Mouse (Mus musculus) monocyte, adult 2 months (primary cell): ENCODE data around the gene Lrrc7.

Experiments used
- DNase-seq, 2 experiments: peaks; one replicate each; pipeline ENCODE4 v3.0.0; 2022; ENCODE audit warnings: low spot score in 2 of 2, low read depth in 1 of 2

Lrrc7 gene

DNA sequence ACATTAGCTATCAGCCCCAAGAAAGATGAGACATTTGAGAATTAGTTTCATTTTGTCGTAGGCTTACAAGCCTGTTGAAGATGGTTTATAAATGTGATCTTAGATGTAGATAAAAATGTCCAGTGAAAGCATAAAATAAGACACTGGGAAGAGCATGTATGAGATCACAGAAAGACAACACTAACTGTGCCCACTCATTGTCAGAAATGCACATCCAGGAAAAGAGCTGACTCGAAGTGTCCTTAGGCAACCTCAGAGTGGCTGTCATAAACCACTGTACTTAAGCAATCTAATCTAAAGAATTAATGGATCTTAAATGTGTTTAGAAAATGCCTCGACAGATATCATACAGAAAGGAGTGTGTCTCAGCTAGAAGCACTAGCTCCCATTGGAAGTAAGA lies 196.2 kb downstream of the Lrrc7 start:
- no peak for DNase-seq

DNA sequence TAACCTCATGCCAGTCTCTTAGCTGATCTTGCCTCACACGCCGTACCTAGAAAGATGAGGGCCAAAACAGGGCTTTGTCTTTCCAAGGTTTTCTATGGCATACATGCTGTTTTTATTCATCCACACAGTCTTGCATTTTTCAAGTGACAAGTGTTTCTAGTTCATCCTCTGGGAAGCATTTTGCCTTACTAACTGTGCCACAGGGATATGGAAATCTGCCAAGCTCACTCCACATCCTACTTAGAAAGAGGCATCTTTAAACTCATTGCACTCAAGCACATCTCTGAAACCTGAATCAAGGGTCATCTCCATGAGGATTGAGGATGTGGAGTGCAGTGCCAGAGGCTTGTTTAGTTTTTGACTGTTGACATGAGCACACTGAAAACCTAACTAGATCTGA lies 199.9 kb downstream of the Lrrc7 start:
- DNase-seq, result no peak

DNA sequence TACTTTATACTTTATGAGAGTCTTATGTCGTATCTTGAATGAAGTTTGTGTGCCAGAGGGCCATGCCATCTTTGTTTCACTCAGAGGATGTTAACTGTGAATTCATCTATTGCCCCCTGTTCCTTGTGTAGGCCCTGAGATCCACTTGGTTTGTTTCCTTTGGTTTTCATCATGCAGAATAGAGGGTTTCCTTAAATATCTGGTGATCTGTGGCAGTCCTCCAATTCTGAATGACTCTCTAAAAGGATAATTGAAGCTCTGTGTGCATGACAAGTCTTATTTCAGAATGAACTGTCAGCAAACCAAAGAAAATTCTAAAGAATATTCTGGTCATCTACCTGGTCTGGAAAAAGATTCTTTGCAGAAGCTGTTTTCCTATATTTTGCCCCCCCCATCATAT lies 205.3 kb downstream of the Lrrc7 start:
- DNase-seq, result no peak

DNA sequence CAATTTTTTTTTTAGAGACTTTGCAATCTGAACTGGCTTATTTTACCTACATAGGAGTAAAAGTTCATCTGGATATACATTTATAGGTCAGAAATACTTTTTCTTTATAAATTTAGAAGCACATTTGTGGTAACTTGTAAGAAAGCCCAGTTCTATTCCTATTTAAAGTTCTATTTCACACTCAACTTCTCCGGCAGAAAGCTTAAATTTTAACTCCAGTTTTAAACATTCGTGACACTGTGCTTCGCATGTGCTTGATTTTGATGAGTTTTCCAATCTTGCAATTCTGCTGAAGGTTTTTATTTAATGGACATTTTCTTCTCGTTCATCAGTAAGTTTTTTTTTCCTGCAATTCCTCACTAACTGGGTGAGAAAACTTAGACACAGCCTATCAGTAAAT lies 205.8 kb downstream of the Lrrc7 start:
- no peak for DNase-seq

DNA sequence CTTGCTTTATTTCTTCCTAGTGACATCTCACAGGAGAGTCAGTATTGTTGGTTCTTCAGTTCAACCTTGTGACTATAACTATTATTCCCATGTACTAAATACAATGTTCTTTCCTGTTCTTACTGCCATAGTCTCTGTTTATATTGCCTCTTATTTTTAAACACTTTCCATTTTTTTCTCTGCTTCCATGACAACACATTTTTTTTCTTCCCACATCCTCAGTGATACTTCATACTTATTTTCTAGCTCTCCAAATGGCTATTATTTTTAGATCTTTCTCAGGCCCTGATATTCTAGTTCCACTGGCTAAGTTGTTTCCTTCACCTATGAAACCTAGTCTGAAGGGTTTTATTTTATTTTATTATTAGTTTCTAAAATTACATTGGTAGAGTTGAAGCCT lies 221.2 kb downstream of the Lrrc7 start:
- no peak for DNase-seq

DNA sequence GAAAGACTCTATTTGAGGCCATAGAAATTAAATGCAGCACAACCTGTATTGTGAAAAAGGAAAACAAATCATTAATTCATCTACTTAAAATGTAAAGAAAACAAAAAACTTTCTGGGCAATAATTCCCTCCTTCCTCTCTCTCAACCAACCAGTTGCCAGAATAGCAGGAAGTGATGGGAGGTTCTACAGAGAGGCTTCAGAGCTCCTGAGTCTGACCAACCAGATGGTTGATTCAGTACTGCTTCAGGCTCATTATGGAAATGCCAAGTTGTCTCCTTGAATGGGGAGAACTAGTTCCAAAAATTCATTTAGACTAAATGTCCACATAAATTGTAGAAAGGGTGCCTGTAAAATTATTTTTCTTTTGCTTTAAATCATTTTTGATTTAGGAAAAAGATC lies 231.9 kb downstream of the Lrrc7 start:
- no peak for DNase-seq

DNA sequence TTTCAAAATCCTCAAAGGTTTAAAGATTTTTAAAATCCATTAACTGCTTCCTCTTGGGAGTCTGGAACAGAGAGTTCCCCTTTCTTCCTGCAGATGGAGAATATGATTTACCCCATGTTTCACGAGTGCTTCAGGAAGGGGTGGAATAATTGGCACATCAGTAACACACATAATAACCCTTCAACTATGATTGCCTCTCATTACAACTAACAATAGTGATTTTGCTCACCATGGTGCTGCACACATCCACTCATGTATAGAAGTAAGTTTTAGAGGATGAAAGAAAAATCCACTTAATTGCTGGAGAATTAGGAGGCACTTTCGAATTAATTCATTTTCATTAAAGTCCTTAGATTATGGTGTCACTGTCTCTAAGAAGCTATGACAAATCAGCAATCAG lies 251.6 kb downstream of the Lrrc7 start:
- DNase-seq, result no peak

DNA sequence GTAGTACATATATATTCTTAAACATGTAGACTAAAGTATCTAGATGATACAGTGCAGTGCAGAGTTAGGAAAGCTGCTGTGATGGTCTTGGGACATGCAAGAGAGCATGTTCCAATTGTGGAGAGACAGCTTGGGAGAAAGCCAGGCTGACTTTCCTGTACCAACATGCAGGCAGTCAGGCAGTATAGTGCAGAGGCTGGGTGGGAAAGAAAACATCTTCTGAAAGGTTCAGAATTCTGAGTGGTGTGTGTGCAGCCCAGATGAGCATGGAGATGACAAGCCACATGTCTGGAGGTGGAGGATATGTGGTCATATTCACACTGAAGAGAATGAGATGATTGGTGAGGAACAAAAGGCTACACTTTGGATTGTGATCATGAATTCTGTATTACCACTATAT lies 254.6 kb downstream of the Lrrc7 start:
- no peak for DNase-seq

DNA sequence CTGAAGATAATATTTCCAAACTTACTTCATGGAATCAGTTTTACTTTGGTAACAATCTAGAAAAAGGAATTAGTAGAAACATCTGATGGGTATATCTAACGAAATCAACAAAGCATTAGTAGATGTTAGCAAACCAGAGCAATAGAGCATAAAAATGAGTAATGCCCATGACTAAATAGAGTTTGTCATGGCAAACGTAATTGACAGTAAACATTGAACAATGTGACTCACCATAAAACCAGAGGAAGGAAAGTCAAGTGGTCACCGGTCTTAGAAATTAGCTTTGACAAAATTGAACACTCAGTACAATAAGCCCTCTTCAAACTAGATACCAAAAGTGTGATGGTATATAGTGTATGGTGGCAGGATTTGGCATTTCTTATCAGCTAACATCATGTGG lies 263.3 kb downstream of the Lrrc7 start:
- DNase-seq, result no peak

DNA sequence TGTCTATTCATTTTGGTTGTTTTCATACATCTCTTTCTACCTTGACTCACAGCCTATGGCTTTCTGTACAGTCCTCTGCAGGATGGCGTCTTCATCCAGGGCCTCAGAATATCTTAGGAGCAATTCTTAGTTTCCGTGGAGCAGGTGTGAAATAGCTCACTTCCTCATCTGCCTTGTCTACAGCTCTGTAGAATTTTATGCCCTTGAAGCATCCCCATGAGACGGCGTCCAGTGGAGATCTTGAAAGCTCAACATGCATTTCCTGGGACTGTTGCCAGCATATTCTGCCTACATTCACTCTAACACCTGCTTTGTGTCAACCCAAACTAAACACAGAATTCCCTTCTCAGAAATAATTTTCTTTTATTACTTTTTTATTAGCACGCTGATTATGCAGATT lies 267.0 kb downstream of the Lrrc7 start:
- DNase-seq, result no peak

DNA sequence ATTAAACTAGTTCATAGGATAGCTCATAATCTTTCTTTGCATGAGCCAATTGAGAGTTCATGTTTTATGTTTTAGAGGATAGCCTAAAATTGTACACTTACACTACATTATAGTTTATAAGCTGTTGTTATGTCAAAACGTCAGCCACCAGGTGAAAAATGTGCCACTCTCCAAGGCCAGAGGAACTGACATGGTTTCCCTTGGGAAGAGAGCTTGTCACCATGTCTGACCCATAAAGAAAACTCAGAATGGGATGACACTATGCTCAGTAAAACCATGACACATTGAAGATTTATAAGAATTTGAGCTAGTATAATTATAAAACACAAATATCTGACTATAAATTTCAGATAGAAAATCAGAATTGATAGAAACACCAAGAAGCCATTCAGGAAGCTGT lies 277.6 kb downstream of the Lrrc7 start:
- DNase-seq, result no peak

DNA sequence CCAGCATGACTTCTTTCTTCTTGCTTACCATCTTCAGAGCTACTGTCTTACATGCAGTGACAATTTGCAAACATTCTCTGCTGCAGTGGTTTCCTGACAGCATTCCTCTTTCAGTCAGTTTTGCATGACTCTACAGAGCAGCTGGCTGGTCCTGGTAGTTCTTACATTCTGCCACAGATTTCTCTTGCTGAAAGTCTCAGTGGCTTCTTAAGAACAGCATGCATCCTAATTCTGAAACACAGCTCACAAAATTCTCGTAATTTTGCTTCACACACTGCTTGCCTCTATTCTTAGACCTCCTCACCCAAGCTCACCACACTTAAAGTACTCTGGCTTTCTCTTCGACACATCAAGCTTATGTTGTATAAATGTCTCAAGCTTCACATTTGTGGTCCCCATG lies 283.4 kb downstream of the Lrrc7 start:
- DNase-seq, result no peak

DNA sequence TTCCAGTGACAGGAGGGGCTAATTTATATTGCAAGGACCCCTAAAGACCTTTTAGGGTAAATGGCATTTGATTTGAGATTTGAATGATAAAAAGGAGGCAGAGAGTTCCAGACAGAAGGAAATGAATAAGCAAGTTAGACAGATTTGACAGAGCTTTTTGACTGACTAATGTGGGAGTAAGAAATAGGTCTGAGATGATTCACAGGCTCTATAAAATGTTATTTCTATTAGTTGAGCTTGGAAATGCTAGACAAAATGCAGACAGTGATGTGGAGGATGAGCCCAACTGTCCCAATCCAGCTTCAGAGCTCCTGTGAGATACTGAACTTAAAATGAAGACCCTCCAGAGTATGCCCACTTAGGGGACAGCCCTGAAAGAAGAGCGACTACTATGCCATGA lies 289.3 kb downstream of the Lrrc7 start:
- DNase-seq, result no peak

DNA sequence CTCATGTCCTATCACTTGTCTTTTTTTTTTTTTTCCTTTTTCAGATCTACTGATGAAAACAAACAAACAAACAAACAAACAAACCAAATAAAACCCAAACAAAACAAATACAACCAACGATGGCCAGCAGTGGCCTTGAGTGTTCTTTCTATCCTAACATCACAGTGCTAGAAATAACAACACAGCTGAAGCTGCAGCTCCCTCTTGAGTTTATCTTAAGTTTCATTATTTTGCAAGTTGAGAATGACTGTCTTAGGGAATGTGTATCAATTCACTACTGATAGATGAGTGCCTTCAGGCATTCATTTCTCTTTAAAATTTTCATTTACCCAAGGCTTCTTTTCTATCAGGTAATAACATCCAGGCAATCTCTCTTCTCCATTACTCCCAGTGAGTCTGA lies 291.1 kb downstream of the Lrrc7 start:
- no peak for DNase-seq

DNA sequence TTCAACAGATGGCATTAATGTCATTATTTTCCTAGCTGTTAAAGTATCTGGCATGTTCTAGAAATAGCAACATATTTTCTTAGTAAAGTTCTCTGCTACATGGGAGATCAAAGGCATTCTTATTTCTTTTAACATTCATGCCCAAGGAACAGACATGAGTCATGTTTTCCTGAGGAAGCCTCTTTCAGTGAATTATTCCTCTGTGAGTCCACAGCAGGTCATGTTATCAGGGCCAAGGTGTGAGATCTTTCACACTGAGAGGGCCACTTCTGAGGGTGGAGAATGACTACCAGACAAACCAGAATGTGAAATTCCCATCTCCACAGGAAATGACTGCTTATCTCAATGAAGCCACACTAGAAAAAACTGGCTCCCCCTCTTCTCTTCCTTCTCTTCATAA lies 309.4 kb downstream of the Lrrc7 start:
- DNase-seq, result no peak

DNA sequence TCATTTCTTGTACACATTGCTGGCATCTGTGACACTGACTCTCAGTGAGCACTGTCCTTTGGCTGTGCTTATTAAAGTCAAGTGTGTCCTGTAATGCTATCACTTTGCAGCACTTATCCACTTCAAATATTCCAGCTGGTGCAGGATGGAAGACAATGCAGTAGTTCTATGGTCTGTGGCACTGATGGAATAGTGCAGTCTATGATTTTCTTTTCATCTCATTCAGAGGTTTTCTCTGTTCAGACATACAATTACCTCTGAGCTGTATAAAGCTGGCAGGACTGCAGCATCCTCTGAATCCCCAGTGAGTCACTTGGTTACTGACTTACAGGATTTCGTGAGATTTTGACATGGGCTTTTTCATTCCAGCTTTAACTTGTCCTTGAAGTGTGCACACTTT lies 314.3 kb downstream of the Lrrc7 start:
- DNase-seq, result no peak

DNA sequence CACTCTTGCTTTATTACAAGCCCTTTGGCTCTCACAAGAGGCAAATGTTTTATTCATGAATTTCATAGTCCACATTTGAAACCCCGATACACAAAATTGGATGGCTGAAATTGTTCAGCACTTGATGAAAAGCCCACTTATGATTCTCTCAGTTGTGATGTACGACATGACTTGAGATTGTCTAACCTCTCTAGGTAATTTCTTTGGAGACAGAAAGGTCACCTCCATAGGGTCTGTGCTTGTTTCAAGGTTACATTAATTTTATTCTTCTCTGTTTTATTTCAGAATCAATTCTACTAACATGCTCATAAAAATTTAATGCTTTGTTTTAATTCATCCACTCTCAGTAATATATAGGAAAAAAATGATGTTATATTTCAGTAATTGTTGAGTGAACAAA lies 351.4 kb downstream of the Lrrc7 start:
- no peak for DNase-seq

DNA sequence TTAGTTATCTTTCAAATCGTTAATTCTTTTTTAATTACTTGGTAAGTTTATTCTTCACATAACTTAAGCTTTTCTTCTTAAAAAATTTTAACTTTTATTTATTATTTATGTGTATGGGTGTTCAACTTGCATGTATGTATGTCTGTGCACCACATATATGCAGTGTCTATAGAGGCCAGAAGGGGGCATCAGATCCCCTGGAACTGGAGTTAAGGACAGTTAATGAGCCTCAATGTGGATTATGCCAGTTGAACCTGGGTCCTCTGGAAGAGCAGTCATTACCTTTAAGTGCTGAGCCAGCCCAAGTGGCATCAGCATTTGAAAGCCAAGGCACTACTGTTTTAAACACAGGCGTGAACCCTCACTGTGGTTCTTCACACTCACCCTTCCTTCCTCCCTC lies 352.0 kb downstream of the Lrrc7 start:
- DNase-seq, result no peak

DNA sequence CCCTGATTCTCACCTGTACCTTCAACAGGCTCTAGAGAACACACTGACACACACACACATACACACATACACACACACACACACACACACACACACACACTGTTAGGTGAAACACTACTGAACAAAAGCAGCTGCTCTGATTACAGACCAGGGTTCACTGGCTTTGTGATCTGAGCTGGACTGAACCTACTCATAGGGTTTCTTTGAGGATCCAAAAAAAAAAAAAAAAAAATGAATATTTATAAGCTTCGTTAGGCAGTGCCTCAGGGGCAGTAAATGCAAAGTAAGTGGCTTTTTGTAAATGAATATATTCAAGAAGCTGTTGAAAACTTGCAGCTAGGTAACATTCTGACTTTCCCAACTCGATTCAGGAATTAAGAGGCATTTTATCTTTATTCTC lies 354.2 kb downstream of the Lrrc7 start:
- no peak for DNase-seq

DNA sequence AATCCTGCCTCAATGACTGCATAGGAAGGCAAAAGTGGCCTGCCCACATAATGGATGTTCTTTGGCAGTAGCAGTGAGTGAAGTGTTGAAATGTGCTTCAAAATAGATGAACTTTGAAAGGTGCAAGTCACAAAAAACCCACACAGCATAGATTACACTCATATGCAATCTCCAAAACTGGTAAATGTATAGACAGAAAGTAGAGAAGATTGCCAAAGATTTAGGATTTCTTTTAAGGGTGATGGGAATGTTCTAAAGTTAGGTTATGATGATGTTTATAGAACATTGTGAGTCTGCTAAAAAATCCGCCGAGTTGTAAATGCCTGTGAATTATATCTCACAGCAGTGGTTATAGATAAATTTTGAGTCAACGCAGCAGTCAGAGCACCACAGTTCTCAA lies 359.2 kb downstream of the Lrrc7 start:
- DNase-seq, result no peak

DNA sequence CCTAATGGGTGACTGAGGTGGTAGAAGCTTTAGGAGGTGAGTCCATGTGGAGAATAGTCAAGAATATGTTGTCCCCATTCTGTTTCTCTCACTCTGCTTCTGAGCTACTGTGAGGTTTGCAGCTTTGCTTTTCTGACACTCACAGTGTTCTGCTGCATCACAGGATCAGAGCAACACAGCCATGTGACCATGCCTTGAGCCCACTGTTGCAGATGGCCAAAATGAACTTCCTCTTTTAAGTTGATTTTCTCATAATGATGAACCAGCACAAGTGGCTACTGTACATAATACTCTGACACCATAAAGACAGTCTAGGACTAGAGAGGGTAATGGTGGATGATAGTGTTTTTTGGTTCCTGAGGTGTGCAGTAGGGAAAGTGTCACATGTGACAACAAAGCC lies 366.6 kb downstream of the Lrrc7 start:
- no peak for DNase-seq

DNA sequence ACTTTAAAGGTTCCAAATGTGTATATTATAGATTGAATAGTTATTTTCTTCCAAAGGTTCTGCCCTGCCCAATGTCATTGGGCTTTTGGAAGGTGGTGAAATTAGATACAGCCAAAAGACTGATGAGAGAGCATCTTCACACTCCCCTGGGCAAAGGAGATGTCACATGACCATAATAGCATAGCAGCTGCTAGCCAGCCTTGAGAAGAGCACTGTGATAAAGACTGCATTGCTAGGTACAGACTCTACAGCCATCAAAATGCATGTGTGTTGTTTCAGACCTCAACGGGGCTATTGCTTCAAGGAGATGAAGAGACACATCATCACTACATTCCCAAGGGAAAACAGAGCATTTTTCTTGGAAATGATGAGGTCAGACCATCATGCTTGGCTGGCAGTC lies 368.8 kb downstream of the Lrrc7 start:
- DNase-seq, result no peak

DNA sequence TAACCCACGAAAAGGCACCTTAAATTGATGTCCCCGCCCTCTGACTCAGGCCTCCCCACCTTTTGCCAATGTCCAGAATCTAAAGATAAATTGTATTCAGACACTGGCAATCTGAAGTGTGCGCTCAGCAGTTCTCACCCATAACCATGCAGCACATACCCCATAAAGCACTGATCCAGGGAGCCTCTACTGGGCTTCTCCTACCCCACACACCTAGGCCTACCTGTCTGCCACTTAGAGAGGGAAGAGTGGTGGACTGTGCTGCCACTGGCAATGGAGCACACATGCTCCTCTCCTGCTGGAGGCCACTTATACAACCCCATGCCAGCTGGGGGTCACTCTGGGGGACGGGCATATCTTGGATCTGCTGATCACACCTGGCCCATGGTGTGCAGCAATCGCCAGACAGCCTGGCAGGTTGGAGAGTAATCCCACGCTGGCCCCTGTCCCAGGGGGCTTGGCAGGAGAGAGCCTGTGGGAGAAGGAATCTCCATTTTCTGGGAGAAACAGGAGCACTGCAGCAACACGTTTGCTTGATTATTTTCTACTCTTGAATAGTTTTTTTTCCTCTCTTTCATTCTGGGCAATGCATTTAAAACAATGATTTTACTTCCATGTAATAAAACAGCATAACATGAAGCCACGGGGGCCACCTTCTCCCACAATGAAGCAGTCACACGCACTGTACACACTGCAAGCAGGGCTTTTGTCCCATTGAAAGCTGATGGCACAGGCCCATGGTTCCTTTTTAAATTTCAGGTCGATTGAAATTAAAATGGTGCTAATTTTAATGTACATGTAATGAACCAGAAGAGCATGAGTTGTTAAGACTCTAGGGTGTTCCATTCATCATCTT lies 386.9 kb downstream of the Lrrc7 start:
- no peak for DNase-seq

DNA sequence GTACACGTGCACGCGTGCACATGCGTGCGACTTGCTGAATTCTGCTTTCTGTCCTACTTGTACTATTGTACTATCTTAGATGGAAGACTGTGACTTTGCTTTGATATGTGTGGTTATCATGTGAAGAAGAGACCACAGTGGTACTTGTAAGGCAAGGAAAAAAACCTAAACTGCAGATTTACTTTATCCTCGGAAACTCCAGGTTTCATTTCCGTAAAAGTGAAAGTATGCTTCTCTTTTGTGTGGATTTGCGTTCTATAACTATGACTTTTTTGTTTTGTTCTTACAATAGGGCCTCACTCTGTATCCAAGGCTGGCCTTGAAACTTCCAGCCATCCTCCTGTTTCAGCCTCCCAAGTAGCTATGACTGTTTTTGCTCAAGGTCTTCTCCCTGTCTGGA lies 392.8 kb downstream of the Lrrc7 start:
- no peak for DNase-seq
